Mouse (Mus musculus): ENCODE measurements at regions not wholly inside any gene's neighbourhood (a gene's known extent, or its start where the extent isn't known, plus 50 kb on each side); places are given as distances from the start of the nearest gene placed in this dataset.

GRCm38 (mm10) chr2:162794285-162794684 lies 133.3 kb upstream of the Ptprt start:
- H3K9me3 ChIP-seq = no peaks in the 10 kb centered on the region

GRCm38 (mm10) chr2:162791374-162792098 lies 130.6 kb upstream of the Ptprt start:
- Histone ChIP-seq H3K27me3 (no peaks in the 10 kb centered on the region), H3K36me3 (no peaks in the 10 kb centered on the region), H3K4me3 (no peak overlapping the region), H3K27ac (replicated peaks) (no peak overlapping the region; the same call in 1 of the 2 replicates), H3K4me2 (replicated peaks) (no peak overlapping the region), H3K4me1 (peaks cover 7% of the 10 kb centered on the region), H3K9me3 (no peaks in the 10 kb centered on the region), H3K9ac (replicated peaks) (no peak overlapping the region)
- ATAC-seq (ENCODE audit: low FRiP score, low read depth) = no peak
- WGBS = 61% methylated on average over 12 of the region's 12 CpGs

More at GRCm38 (mm10) chr2:162794285-162794684, 133.3 kb upstream of the Ptprt start:
- Histone ChIP-seq H3K27ac (replicated peaks) (no peak overlapping the region), H3K9ac (replicated peaks) (no peak overlapping the region), H3K27me3 (no peaks in the 10 kb centered on the region), H3K36me3 (no peaks in the 10 kb centered on the region), H3K4me3 (no peak overlapping the region), H3K4me1 (peaks cover 7% of the 10 kb centered on the region), H3K4me2 (replicated peaks) (no peak overlapping the region)
- ATAC-seq (ENCODE audit: low FRiP score, low read depth) = no peak
- 88% methylated on average over 8 of the region's 8 CpGs for WGBS

- H3K9ac ChIP-seq (replicated peaks) = no peak overlapping the region
- H3K27me3 ChIP-seq = no peaks in the 10 kb centered on the region
- no peaks in the 10 kb centered on the region for H3K9me3 ChIP-seq
- no peaks in the 10 kb centered on the region for H3K36me3 ChIP-seq
- no peak overlapping the region for H3K4me3 ChIP-seq
- no peak overlapping the region for H3K27ac ChIP-seq (replicated peaks)
- H3K4me1 ChIP-seq = 0 out of 2 replicates have a peak, but pooled peaks cover 5% of the 10 kb centered on the region
- H3K4me2 ChIP-seq (replicated peaks) = no peak overlapping the region
- no peak for ATAC-seq (ENCODE audit: low FRiP score, low read depth)
- WGBS = 71% methylated on average over 8 of the region's 8 CpGs
Measured at GRCm38 (mm10) chr2:162784176-162784813, 123.3 kb upstream of the Ptprt start.

- WGBS = 88% methylated on average over 6 of the region's 6 CpGs
- Histone ChIP-seq H3K27me3 (no peaks in the 10 kb centered on the region), H3K4me2 (replicated peaks) (no peak overlapping the region), H3K27ac (replicated peaks) (no peak overlapping the region), H3K9ac (replicated peaks) (no peak overlapping the region), H3K4me3 (no peak overlapping the region), H3K9me3 (no peaks in the 10 kb centered on the region), H3K4me1 (0 out of 2 replicates have a peak, but pooled peaks cover 5% of the 10 kb centered on the region), H3K36me3 (no peaks in the 10 kb centered on the region)
- no peak for ATAC-seq (ENCODE audit: low FRiP score, low read depth)
Measured at GRCm38 (mm10) chr2:162781599-162781998, 120.7 kb upstream of the Ptprt start.

- no peak for ATAC-seq (ENCODE audit: low FRiP score, low read depth)
- Histone ChIP-seq H3K27me3 (no peaks in the 10 kb centered on the region), H3K4me1 (no peaks in the 10 kb centered on the region), H3K9me3 (no peaks in the 10 kb centered on the region), H3K4me3 (no peak overlapping the region), H3K4me2 (replicated peaks) (no peak overlapping the region), H3K36me3 (no peaks in the 10 kb centered on the region), H3K27ac (replicated peaks) (no peak overlapping the region), H3K9ac (replicated peaks) (no peak overlapping the region)
- 77% methylated on average over 5 of the region's 5 CpGs for WGBS
Measured at GRCm38 (mm10) chr2:162776542-162776941, 115.6 kb upstream of the Ptprt start.

- 90% methylated on average over 5 of the region's 5 CpGs for WGBS
- H3K9ac ChIP-seq (replicated peaks) = no peak overlapping the region
- no peak for ATAC-seq (ENCODE audit: low FRiP score, low read depth)
Measured at GRCm38 (mm10) chr2:162772520-162772919, 111.6 kb upstream of the Ptprt start.

GRCm38 (mm10) chr2:162769711-162770428 lies 108.9 kb upstream of the Ptprt start:
- H3K9me3 ChIP-seq = no peaks in the 10 kb centered on the region
- ATAC-seq (ENCODE audit: low FRiP score, low read depth) = no peak
- H3K4me2 ChIP-seq (replicated peaks) = no peak overlapping the region
- 79% methylated on average over 6 of the region's 6 CpGs for WGBS
- H3K36me3 ChIP-seq = no peaks in the 10 kb centered on the region
- no peak overlapping the region for H3K4me3 ChIP-seq
- no peak overlapping the region for H3K27ac ChIP-seq (replicated peaks)
- no peaks in the 10 kb centered on the region for H3K27me3 ChIP-seq
- no peaks in the 10 kb centered on the region for H3K4me1 ChIP-seq
- no peak overlapping the region for H3K9ac ChIP-seq (replicated peaks)

More at GRCm38 (mm10) chr2:162772520-162772919, 111.6 kb upstream of the Ptprt start:
- Histone ChIP-seq H3K36me3 (no peaks in the 10 kb centered on the region), H3K9me3 (no peaks in the 10 kb centered on the region), H3K27me3 (no peaks in the 10 kb centered on the region), H3K27ac (replicated peaks) (no peak overlapping the region), H3K4me2 (replicated peaks) (no peak overlapping the region), H3K4me3 (no peak overlapping the region), H3K4me1 (no peaks in the 10 kb centered on the region)

GRCm38 (mm10) chr2:162764059-162764458 lies 103.1 kb upstream of the Ptprt start:
- H3K4me1 ChIP-seq = no peaks in the 10 kb centered on the region
- H3K27ac ChIP-seq (replicated peaks) = no peak overlapping the region
- no peaks in the 10 kb centered on the region for H3K9me3 ChIP-seq
- WGBS = 89% methylated on average over 6 of the region's 6 CpGs
- H3K9ac ChIP-seq (replicated peaks) = no peak overlapping the region
- H3K36me3 ChIP-seq = no peaks in the 10 kb centered on the region
- no peak overlapping the region for H3K4me2 ChIP-seq (replicated peaks)
- ATAC-seq (ENCODE audit: low FRiP score, low read depth) = no peak
- no peak overlapping the region for H3K4me3 ChIP-seq
- no peaks in the 10 kb centered on the region for H3K27me3 ChIP-seq

- no peaks in the 10 kb centered on the region for H3K27me3 ChIP-seq
- WGBS = 69% methylated on average over 5 of the region's 5 CpGs
- H3K9me3 ChIP-seq = no peaks in the 10 kb centered on the region
- ATAC-seq (ENCODE audit: low FRiP score, low read depth) = no peak; the same call in 1 of the 2 replicates
- no peak overlapping the region for H3K4me3 ChIP-seq
- no peak overlapping the region for H3K9ac ChIP-seq (replicated peaks)
- H3K4me2 ChIP-seq (replicated peaks) = no peak overlapping the region
- no peaks in the 10 kb centered on the region for H3K36me3 ChIP-seq
- no peaks in the 10 kb centered on the region for H3K4me1 ChIP-seq
- no peak overlapping the region for H3K27ac ChIP-seq (replicated peaks)
Measured at GRCm38 (mm10) chr2:162740523-162740922, 79.6 kb upstream of the Ptprt start.

- ATAC-seq (ENCODE audit: low FRiP score, low read depth) = no peak
- no peaks in the 10 kb centered on the region for H3K9me3 ChIP-seq
- WGBS = 67% methylated on average over 3 of the region's 3 CpGs
- H3K36me3 ChIP-seq = no peaks in the 10 kb centered on the region
- no peaks in the 10 kb centered on the region for H3K27me3 ChIP-seq
- H3K4me2 ChIP-seq (replicated peaks) = no peak overlapping the region
- no peaks in the 10 kb centered on the region for H3K4me1 ChIP-seq
- H3K27ac ChIP-seq (replicated peaks) = no peak overlapping the region
- no peak overlapping the region for H3K4me3 ChIP-seq
- H3K9ac ChIP-seq (replicated peaks) = no peak overlapping the region
Measured at GRCm38 (mm10) chr2:162735761-162736160, 74.8 kb upstream of the Ptprt start.

- Histone ChIP-seq H3K27ac (replicated peaks) (no peak overlapping the region), H3K9ac (replicated peaks) (no peak overlapping the region), H3K4me3 (no peak overlapping the region), H3K27me3 (no peaks in the 10 kb centered on the region), H3K4me1 (no peaks in the 10 kb centered on the region), H3K9me3 (no peaks in the 10 kb centered on the region), H3K4me2 (replicated peaks) (no peak overlapping the region), H3K36me3 (no peaks in the 10 kb centered on the region)
- WGBS = 90% methylated on average over 4 of the region's 4 CpGs
- no peak for ATAC-seq (ENCODE audit: low FRiP score, low read depth)
Measured at GRCm38 (mm10) chr2:162734286-162734685, 73.3 kb upstream of the Ptprt start.

- no peaks in the 10 kb centered on the region for H3K27me3 ChIP-seq
- H3K4me2 ChIP-seq (replicated peaks) = no peak overlapping the region
- no peak for ATAC-seq (ENCODE audit: low FRiP score, low read depth)
- 66% methylated on average over 3 of the region's 3 CpGs for WGBS
- H3K36me3 ChIP-seq = no peaks in the 10 kb centered on the region
- no peak overlapping the region for H3K9ac ChIP-seq (replicated peaks)
- no peaks in the 10 kb centered on the region for H3K4me1 ChIP-seq
- no peak overlapping the region for H3K4me3 ChIP-seq
- H3K27ac ChIP-seq (replicated peaks) = no peak overlapping the region
- H3K9me3 ChIP-seq = no peaks in the 10 kb centered on the region
Measured at GRCm38 (mm10) chr2:162720016-162720415, 59.1 kb upstream of the Ptprt start.
